Mouse (Mus musculus) v-Abl transformed pro-B cells (cell line): ENCODE data around the gene Csnk2b.

Source experiments
- in situ Hi-C, 2 experiments: fragments of 400-800 bp; cut with MboI; formaldehyde crosslinking; loops; one replicate each; pipeline ENCODE4 v1.15.1; 2025; ENCODE audit not compliant: unreplicated experiment in 2 of 2

Csnk2b gene

DNA sequence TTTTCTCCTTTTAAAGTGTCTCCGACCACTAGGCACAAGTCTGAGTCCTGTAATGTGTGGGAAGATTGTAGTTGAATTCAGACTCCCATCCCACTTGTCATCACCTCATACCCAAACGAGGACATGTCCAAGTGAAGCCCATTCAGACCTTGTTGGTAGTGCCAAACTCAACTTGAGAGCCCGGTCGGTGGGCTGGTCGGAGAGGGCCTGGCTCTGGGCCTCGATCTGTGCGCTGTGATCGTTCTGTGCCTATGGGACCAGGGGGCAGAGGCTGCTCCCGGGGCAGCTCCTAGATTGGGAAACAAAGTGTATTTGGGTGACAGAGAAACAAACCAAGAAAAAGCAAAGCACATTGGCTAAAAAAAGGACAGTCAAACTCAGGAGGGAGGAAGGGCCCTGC is 31.2 kb upstream of the Csnk2b start:
- in situ Hi-C loops, result no loop called here

DNA sequence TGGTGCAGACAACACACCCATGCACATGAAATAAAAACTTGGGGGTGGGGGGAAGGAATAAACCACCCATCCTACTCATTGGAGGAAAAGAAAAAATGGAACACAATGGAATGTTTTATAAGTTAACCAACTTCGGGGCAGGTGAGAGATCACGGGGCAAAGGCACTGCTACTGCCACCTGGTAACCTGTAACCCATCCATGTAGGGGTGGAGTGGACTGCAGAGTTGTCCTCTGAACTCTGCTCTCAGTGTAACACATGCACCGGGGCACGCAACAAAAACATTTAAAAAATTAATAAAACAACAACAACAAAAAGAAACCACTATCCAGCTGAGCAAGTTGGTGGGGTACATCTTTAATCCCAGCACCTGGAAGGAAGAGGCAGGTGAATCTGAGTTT is 30.3 kb upstream of the Csnk2b start:
- in situ Hi-C loops, result no loop called here

DNA sequence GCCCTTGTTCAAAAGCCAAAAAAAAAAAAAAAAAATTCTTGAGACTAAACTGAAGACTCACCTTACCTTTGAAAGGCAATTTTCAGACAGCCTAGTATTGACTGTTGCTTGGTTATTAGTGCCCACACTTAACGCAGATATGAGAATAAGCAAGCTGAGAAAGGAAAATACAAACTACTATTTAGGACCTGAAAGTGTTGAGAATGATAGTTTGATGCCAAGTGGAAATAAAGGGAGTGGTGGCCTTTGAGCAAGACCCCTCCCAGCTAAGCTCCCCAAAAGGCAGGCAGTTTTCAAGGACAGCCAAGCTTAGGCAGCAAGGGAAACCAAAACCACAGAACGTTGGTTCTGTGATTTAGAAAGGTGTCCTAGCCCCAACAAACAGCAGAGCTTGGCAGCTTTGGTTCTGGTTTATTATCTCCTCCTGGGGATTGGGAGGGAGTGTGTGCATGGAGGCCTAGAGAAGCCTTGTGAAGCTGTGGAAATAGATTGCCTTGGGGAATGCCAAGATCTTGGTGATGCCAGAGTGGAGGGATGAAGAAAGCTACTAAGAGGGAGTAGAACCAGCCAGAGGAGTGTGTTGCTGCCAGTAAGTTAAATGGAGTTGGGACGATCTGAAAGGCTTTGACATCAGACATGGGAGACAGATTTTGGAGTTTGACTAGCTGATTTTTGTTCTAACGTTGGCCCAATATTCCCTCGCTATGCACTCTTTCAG is 26.2 kb upstream of the Csnk2b start:
- in situ Hi-C loops, result loop anchor here in 1 of 2 experiments (25.0 kb wide), 1 partner anchor 364 kb away; the partner anchor contains the start of genes Cchcr1, Pou5f1 and Tcf19

GRCm38 (mm10) chr17:35147348-35147747 is 25.5 kb upstream of the Csnk2b start:
- in situ Hi-C loops, result loop anchor here in 1 of 2 experiments (25.0 kb wide), 1 partner anchor 365 kb away; the partner anchor contains the start of genes Cchcr1, Pou5f1 and Tcf19

- in situ Hi-C loops, result loop anchor here in 1 of 2 experiments (25.0 kb wide), 1 partner anchor 366 kb away; the partner anchor contains the start of genes Cchcr1, Pou5f1 and Tcf19
These were observed 24.3 kb upstream of the Csnk2b start for GRCm38 (mm10) chr17:35146139-35146538.

GRCm38 (mm10) chr17:35141971-35142370 is 20.1 kb upstream of the Csnk2b start:
- in situ Hi-C loops, result loop anchor here in 1 of 2 experiments (25.0 kb wide), 1 partner anchor 370 kb away; the partner anchor contains the start of genes Cchcr1, Pou5f1 and Tcf19

- in situ Hi-C loops, result loop anchor here in 1 of 2 experiments (25.0 kb wide), 1 partner anchor 372 kb away; the partner anchor contains the start of genes Cchcr1, Pou5f1 and Tcf19
These were observed 18.7 kb upstream of the Csnk2b start for GRCm38 (mm10) chr17:35140490-35140996.

DNA sequence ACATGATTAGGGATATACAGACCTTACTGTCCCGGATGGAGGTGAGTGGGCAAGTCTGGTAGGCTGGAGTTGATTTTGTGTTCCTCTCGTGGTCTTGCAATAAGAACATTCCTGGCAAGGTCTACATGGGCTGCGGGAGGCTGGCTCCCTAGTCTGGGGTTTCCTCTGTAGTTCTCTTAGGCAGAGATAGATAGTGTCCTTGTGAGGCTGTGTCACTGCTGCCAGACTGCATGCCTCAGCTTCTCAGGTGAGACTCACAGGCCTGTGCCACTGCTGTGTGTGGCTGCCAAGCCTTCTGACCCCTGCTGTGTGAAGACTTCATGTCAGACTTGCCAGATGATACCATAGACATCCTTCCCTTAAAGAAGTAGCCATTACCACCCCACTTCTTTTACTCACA is 17.4 kb upstream of the Csnk2b start:
- in situ Hi-C loops, result loop anchor here in 1 of 2 experiments (25.0 kb wide), 1 partner anchor 373 kb away; the partner anchor contains the start of genes Cchcr1, Pou5f1 and Tcf19

- in situ Hi-C loops, result loop anchor here in 1 of 2 experiments (25.0 kb wide), 1 partner anchor 377 kb away; the partner anchor contains the start of genes Cchcr1, Pou5f1 and Tcf19
These were observed 13.9 kb upstream of the Csnk2b start for GRCm38 (mm10) chr17:35135591-35136320.

DNA sequence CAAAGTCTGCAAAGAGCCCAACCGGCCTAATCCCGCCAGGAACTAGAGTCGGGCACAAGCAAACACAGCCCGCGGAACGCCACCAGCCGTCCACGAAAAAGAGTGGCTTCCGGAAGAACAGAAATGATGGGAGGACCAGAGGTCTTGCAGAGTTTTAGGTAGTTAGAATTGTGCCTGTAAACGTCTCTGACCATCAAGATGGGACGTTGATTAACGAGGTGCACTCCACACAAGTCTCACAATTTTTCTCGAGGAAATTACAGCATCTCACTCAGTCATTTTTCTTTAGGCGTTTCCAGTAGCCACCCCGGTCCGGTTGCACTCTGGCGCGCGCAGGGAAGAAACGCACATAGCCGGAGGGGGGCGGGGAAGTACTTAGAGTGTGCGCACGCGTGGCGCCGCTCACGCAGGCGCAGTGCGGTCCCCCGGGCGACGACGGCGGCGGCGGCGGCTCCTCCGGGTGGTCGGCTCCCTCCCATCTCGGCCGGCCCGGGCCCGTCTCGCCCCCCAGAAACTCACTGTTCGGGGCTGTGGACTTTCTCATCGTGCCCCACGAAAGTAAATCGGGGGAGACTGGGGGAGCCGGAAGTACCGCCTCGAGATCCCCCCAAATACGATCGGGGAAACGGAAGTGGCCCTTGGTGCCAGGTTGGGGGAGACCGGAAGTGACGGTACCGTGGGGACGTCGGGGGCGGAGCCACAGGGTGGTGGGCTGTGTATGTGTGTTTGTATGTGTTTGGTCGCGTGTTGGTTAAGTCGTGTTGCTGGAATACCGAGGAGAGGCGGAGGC is 13.1 kb upstream of the Csnk2b start, which contains the start of gene Bag6:
Gene Bag6, plus strand, starts transcription at position 378 of the 790 bp plus-strand sequence.
- in situ Hi-C loops, result loop anchor here in 1 of 2 experiments (25.0 kb wide), 1 partner anchor 377 kb away; the partner anchor contains the start of genes Cchcr1, Pou5f1 and Tcf19

DNA sequence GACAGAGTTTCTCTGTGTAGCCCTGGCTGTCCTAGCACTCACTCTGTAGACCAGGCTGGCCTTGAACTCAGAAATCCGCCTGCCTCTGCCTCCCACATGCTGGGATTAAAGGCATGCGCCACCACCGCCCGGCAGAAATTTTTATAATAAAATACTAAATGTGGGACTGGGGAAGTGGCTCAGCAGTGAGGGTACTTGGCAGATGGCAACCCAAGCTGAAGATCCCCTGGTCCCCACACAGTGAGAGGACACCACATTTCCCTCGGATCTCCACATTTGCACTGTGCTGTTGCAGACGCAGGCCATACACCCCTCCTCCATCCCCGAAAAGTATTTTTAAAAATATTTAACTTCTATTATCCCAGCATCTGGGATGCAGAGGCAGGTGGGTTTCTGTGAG is 11.7 kb upstream of the Csnk2b start:
- in situ Hi-C loops, result loop anchor here in 1 of 2 experiments (25.0 kb wide), 1 partner anchor 379 kb away; the partner anchor contains the start of genes Cchcr1, Pou5f1 and Tcf19

DNA sequence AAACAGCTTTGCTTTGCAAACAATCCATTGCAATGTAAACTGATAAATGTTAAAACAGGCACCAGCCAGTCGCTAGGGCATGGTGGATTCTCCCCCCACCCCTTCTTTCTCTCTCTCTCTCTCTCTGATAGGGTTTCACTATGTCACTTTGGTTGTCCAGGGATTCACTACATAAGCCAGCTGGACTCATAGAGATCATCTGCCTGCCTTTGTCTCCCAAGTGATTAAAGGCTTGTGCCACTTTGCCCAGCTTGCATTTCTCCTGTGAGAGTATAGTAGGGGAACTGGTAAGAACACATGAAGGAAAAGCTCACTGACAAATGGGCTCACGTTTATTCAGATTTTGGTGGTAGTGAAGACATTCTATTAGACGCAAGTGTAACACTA is 10.3 kb upstream of the Csnk2b start:
- in situ Hi-C loops, result loop anchor here in 1 of 2 experiments (25.0 kb wide), 1 partner anchor 380 kb away; the partner anchor contains the start of genes Cchcr1, Pou5f1 and Tcf19

DNA sequence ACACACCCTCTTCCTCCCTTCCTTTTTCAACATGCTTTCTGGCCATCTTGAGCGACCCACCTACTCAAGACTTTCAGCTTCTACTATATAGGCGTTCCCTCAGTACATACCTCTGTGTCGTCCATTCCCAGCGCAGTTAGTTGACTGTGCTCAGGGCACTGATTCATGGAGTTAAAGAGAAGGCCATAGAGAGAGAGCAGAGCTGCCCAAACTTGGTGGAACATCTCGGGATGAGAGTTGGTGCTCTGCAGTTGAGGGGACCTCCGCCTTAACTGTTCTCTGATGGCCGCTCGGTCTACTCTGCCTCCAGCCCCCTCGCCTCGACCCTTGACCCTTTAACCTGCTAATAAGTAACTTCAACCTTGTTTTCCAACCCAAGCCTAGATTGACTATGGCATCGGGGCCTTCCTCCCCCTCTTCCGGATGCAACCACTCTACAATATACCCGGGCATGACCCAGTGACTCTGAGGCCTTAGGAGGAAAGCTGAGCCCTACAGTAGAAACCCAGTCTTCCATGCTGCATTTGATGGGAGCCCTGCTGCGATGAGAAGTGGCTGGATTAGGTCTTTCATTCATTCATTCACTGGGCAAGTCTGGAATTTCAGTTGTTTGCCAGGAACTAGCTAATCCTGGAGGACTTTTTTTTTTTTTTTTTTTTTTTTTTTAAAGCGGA is 9.8 kb upstream of the Csnk2b start, which contains the start of gene Apom:
Gene Apom, minus strand, starts transcription at position 551 of the 674 bp plus-strand sequence.
- in situ Hi-C loops, result loop anchor here in 1 of 2 experiments (25.0 kb wide), 1 partner anchor 381 kb away; the partner anchor contains the start of genes Cchcr1, Pou5f1 and Tcf19

GRCm38 (mm10) chr17:35131038-35131437 is 9.2 kb upstream of the Csnk2b start:
- in situ Hi-C loops, result loop anchor here in 1 of 2 experiments (25.0 kb wide), 1 partner anchor 381 kb away; the partner anchor contains the start of genes Cchcr1, Pou5f1 and Tcf19

DNA sequence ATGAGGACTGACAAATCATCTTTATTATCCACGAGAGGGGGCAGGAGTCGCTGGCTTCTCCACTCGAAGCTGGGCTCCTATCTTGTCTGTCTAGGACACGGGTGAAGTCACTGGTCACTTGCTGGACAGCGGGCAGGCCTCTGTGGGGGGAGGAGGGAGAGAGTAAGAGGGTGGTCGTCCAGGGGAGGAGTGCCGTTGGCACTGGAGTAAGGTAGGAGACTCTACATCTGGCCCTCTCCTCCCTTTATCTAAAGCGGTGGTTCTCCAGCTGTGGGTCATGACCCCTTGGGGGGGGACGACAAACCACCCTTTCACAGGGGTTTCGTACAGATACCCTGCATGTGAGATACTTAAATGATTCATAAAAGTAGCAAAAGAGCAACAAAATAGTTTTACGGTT is 7.1 kb upstream of the Csnk2b start:
- in situ Hi-C loops, result loop anchor here in 1 of 2 experiments (5.0 to 25.0 kb wide), 2 partner anchors 103 to 383 kb away; partner anchors contain the start of genes Atp6v1g2, Cchcr1, Pou5f1 and Tcf19

DNA sequence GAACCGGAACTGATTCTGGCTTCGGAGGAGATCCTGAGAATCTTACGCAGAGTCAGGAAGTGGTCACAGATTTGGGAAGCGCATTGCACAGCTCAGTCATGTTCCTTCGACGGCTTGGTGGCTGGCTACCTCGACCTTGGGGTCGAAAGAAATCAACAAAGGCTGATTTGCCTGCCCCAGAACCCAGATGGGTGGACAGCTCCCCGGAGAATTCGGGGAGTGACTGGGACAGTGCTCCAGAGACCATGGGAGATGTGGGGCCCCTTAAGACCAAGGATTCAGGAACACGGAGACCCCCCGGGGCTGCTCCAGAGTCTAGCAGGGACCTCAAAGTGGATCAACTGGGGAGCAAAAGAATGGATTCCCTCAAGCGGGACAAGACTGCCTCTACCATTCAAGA is 5.2 kb upstream of the Csnk2b start:
- in situ Hi-C loops, result loop anchor here in 1 of 2 experiments (5.0 to 25.0 kb wide), 2 partner anchors 105 to 385 kb away; partner anchors contain the start of genes Atp6v1g2, Cchcr1, Pou5f1 and Tcf19

DNA sequence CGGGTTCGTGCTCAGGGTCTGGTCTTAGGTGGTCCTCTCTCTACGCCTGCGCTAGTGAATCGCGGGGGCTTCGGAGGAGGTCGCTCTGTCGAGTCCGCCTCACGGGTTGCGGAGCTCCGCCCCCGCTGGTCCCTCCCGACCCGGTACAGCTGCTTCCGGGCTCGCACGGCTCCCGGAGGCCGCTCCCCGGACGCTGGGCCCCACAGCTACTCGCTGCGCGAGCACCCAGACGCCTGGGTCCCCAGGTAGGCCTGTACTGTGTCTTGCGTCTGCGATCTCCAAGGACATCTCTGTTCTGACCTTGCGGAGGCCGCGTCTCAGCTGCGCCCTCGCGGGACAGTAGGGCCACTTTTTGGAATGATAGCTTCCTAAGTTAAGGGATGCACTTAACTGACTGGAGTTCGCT is 4.4 kb upstream of the Csnk2b start, which contains the start of gene D17H6S53E:
Gene D17H6S53E, plus strand, starts transcription at position 168 of the 406 bp plus-strand sequence.
- in situ Hi-C loops, result loop anchor here in 1 of 2 experiments (5.0 to 25.0 kb wide), 2 partner anchors 106 to 386 kb away; partner anchors contain the start of genes Atp6v1g2, Cchcr1, Pou5f1 and Tcf19

DNA sequence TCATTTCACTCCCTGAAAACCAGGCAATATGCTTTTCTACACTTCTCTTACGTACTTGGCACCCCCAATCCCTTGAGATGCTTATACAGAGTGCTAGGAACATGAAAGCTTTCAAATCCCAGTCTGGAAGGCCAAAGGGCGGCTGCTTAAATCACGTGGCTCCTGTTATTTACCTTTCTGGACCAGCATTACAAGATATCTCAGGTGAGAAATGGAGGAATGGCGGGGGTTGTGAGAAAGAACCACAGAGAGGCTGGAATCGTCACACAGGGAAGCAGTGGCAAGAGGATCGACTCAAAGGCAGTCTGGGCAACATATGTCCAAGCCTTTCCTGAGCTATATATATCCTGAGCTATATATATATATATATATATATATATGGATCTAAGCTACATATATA is 3.7 kb upstream of the Csnk2b start:
- in situ Hi-C loops, result loop anchor here in 1 of 2 experiments (5.0 to 25.0 kb wide), 2 partner anchors 107 to 387 kb away; partner anchors contain the start of genes Atp6v1g2, Cchcr1, Pou5f1 and Tcf19
